Mouse (Mus musculus) adrenal gland, postnatal 25 days (tissue): ENCODE measurements around the gene Irx2. TPM values are rescaled to one million over a fixed set of nuclear protein-coding genes. Genes with fewer than 3 reads are reported as not detected.

ENCODE experiments used
- DNase-seq: peaks from one replicate; pipeline ENCODE4 v3.0.0; 2021; ENCODE audit warnings: mixed read lengths
- long read RNA-seq: library from polyadenylated mRNA; stranded (forward); transcript quantifications from one replicate; pipeline ENCODE4 v2.0.0, GENCODE M21; 2021
- total RNA-seq: library from RNA; stranded (reverse); gene quantifications from 2 replicates; pipeline ENCODE4 v1.2.3, GENCODE M21; 2021

Irx2 gene
- 0.15 TPM in 1 of 2 replicates, not detected in the other for total RNA-seq
- long read RNA-seq: 0 reads

DNA sequence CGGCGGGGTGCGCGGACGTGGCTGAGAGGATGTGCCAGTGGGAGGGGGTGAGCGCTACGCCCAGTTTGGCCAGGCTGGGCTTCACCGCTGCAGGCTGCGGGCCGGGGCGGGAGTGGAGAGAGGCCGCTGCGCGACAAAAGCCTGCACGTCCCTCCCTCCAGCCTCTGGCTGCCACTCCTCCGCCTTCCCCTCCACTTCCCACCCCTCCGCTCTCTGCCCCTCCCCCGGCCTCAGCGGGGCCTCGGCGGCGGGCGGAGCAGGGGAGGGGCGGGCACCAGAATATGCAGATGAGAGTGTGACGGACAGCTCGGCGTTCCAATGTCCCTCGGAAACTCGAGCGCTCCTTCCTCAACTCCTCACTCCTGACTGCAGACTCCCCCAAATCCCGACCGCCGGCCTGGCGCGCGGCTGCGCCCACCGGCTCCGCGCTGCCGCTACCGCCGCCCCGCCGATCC, at the start of gene Irx2:
Irx2 (plus strand) TSS at position 359 of the 455 bp plus-strand sequence.
- peak; percentile 74 for DNase-seq

DNA sequence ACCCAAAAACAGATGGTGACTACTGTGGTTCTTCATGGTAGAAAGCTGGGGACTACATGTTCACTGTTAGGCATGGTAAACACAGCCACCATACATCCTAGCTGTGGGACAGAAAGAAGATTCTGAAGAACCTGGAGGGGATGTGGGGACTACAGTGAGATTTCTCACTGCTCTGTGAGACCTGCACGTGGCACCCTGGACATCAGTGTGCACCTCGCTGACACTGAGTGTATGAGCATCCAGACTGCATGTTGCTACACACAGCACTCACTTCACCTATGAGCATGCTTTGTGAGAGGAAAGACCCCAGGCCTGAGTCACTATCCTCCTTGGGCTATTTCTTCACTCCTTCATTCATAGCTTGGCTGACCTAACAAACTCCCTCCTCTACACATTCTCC, 47.3 kb upstream of the Irx2 start:
- no peak for DNase-seq

DNA sequence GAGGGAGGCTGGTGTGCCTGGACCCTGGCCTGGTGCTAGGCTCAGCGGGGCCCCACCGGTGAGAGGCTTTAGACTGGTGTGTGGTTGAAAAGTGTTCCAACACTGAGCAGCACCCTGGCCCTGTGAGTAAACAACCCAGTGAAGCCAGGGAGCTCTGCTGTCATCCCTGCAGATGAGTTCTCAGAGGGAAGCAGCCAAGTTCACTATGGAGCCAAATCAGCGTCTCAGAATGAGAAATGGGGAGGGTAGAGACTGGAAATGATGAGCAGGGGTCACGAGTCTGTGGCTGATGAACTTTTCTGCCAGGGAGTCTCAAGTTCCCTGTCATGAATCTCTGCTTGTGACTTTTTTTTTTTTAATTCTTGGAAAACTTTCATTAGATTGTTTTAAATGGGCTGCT, 36.1 kb upstream of the Irx2 start:
- no peak for DNase-seq

DNA sequence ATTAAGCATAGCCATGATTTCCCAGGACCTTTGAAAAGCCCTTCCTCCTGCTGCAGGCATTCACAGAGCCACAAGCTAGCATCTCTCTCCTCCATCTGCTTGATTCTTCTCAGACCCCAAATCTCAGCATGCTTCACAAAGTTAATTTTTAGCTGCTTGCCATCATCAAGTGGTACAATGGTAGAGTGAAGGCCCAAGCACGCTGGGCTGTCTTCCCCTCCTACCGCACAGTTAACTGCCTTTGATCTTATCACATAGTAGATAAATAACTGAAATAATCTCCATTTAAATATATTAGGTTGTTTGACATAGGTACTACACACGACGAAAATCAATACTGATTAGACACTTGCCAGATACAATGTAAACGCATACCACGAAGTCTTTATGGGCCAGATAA, 35.3 kb upstream of the Irx2 start:
- DNase-seq: no peak

DNA sequence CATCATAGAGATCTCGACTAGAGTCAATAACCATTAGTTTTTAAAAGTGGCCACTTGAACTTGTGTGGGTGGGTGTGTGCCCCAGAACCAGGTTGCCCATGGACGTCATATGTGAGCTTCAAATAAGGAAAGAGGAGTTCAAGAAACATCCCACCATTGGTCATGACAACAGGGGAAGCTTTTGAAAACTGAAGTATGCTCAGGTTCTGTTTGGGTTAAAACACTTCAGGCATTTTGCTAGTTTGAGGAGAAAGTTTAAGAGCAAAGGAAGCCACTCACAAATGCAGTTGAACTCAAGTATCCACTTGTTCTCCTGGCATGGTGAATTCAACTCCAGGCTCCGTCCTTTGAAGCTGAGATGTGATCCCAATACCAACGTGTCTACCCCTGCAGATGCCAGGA, 34.9 kb upstream of the Irx2 start:
- DNase-seq: no peak

DNA sequence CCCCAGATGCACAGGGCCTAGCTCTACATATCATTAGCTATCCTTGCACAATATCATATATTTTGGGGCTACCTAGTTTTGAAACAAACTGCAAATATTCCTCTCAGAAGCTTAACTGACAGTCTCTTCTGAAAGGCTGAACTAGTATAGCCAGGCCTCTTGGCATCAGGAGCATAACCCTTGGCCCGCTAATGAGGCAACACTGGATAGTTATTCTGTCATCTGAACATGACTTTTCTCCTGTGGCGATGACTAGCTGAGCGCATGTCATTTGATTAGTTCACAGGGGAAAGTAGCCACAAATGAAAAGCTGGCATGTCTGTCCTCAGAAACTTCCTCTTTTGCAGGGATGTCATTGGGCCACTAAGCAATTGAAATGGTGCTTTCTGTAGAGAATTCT, 29.4 kb upstream of the Irx2 start:
- no peak for DNase-seq

DNA sequence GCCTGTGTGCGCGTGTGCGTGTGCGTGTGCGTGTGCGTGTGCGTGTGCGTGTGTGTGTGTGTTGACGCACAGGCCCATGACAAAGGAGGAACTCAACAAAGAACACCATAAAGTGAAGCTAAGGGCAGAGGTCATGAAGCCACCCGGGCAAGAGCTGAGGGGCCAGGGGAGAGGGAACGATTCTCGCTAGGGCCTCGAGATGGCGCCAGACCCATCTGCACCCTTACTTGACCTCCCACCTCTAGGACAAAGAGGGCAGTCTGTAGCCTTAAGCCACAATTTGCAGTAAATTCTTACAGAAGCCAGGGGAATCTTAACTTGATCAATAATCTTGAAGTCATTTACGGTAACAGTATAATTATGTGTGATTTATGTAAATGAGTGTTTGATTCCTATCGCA, 19.9 kb upstream of the Irx2 start:
- no peak for DNase-seq

DNA sequence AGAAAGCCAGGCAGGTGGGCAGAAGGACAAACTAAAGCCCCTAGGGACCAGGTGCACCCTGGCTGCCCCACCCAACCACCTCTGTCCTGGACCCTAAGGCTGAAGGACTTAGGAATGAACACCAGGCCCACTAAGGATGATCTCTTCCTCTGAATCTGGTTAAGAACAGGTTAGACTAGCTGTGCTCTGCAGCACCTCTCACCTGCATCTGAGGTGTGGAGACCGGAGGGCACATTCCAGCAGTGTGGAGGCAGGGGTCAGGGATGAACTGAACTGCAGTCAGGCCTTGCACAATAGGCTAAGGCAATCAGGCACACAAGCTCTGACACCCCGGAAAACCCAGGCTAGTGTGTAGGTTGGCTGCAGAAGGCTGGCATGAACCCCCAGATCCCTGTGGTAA, 18.3 kb upstream of the Irx2 start:
- DNase-seq: no peak

DNA sequence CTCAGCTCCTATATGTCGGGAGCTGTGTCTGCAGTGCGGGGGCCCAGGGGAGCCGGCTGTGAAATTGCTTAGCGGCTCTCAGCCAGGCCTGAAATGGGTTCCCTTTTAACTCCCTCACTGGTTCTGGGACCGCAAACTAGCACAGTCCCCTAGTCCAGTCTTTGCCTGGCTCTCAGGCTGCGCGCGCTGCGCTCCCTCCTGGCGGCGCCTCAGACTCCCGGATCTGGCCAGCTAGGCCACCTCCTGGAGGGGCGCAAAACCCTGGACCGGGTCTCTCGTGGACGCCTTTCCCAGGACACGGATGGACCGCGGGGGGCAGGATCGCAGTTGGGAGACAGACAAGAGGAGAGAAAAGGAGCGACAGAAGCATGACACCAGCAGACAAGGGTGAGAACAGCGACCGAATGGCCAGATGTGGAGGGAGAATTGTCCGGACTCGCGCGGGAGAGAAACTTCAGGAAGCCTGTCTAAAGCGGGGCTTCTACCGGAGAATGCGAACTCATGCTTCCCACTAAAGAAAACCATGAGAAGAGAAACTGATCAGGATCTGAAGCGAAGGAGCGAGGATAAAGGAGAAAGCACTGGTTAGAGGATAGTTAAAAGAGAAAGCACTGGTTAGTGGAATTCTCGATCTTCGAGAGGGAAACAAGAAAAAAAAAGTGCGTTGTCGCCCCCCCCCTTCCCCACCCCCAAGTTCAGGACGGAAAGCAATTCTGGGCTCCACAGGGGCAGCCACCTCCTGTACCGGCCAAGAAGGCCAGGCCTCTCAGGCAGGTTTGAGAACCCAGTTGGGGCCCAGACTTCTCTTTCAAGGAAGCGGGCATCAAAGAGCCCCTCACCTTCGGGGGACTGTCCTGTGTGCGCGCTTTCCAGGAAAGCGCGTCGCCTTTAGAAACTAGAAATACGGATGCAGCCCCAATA, 4.4 kb upstream of the Irx2 start:
- peak; percentile 11 for DNase-seq

DNA sequence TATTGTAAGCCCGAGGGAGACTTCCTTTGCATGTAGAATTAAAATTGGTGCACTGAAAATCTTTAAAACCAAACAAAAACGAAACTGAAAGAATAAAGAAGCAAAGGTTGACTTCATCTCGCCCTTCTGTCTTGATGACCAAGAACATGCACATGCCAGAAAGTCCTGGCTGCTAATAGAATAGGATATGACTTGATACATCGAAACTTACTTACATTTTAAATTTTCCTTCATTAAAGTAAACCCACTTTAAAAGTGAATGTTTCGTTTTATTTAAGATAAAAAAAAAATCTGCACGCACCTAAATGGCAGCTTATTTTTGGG, 3.8 kb upstream of the Irx2 start:
- no peak for DNase-seq

DNA sequence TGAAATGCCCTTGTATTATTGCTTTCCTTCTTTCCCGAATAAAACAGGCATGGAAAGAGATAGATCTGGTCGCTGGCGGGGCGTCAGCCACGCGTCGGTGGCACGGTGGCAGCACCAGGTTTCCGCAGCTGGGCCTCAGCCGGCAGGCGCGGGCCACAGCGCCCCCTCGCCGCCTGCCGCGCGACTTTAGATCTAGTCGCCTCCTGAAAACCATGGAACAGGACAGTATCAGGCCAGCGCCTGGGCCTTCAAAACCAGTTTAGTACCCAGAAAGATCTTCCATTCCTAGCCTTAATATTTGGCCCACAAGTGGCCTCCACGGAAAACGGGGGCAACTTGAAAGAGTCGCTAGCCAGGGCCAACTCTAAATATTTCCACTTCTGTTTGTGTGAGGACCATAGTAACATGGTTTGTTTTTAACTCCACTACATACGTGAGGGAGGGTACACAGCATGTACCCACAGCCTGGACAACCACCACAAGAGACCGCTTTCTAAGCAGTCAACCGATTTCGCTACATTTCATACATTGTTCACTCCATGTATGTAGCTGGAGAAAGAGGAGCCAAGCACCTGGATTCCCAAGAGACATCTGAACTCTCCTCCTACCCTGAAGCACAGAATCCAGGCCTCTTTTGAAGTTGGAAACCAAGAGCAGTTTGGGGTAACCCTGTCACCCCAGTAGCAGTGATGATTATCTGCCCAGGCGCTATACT, 3.2 kb upstream of the Irx2 start:
- peak; percentile 18 for DNase-seq

DNA sequence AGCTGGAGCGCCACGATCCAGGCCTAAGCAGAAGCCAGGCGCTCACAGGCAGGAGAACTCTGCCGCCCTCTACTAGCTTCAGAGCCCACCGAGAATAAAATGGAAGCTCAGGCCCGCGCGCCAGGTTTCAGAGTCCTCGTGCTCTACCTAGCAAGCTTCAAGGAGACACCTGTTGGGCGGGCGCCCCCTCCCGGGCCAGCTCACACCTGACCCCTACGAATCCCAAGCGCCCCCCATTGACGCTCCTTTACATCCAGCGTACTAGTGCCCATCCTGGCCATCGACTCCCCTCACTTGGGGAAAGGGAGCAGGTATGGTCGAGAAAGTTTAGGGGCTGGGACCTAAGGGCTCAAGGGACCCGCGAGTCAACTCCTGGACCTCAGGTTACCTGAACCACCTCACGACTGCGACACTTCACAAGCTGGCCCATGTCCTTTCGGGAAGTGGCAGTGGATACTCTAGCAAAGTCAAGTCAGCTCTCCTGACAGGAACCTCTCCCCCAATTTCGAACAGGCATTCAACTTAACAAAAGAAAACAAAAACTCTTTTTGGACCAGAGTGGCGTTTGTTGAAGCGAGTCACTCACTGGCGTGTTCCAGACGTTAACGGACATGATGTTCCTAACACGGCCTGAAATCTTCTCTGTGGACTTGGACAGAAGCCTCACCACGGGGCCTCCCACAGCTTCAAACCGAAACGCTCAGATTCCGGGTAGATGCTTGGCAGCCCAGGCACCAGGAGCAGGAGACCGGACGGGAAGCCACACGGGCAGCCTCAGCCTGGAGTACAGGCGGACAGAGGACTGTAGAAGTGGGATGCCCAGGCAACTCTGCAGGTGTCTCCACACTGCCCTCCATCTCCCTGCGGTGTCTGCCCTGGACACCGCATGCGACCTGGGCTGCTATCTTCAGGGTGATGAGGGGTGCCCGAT, 964 bp upstream of the Irx2 start:
- no peak for DNase-seq

DNA sequence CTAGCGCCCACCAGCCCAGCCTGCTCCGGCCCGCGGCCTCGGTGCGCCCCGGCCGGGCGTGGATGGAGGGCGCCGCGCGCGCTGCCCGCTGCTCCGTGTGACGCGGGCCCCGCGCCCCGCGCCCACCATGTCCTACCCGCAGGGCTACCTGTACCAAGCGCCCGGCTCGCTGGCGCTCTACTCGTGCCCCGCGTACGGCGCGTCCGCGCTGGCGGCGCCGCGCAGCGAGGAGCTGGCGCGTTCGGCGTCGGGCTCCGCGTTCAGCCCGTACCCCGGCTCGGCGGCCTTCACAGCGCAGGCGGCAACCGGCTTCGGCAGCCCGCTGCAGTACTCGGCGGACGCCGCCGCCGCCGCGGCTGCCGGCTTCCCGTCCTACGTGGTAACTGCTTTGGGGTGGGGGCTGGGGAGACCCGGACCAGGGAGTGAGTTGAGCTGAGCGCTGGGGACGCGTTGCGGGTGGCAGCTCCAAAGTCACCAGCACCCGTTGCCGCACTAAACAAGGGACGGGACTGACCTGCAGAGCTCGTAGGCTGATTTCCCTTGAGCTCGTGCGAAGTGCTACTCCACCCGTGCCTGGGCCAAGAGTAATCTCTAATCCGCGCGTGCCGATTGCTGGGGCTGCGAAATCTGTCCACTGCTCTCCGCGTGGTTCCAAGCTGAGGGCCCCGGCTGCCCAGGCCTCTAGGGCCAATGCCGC, 463 bp downstream of the Irx2 start:
- DNase-seq: no peak

DNA sequence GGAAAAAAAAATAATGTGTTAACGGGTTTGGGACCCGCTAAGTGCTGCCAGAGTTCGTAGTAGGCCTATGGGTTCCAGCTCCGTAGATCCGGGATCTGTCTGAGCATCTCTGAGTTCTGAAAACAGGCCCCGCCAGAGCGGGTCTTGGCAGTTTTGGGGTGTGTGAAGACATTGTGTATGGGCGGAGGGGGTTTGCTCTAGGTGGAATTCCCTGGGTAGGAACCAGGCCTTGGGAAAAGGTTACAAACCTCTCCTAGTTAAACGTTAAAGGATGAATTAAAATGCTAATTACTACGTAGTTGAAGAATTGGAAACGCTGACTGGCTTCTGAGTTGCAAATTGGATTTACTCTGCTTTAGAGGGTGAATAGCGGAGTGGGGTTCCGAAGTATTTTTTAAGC, 1.2 kb downstream of the Irx2 start:
- no peak for DNase-seq

DNA sequence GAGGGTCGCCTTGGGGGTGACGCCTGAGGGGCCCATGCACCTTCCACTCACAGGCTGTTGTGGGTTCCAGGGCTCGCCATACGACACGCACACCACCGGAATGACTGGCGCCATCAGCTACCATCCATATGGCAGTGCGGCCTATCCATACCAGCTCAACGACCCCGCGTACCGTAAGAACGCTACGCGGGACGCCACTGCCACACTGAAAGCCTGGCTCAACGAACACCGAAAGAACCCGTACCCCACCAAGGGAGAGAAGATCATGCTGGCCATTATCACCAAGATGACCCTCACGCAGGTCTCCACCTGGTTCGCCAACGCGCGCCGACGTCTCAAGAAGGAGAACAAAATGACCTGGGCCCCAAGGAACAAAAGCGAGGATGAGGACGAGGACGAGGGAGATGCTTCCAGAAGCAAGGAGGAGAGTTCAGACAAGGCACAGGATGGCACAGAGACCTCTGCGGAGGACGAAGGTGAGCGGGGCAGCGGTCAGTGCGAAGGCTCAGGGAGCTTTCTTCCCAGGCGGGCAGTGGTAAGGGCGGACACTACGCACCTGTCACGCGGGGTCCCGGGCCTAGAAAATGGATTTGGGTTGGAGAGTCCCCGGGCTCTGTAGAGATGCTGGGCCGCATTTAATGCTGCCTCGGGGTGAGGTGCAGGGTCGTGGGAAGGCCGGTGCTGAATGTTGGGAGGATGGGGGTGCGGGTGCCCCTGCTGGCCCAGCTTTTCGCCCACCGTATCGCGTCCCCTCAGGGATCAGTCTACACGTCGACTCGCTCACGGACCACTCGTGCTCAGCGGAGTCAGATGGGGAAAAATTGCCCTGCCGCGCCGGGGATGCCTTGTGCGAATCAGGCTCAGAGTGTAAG, 2.1 kb downstream of the Irx2 start:
- no peak for DNase-seq

DNA sequence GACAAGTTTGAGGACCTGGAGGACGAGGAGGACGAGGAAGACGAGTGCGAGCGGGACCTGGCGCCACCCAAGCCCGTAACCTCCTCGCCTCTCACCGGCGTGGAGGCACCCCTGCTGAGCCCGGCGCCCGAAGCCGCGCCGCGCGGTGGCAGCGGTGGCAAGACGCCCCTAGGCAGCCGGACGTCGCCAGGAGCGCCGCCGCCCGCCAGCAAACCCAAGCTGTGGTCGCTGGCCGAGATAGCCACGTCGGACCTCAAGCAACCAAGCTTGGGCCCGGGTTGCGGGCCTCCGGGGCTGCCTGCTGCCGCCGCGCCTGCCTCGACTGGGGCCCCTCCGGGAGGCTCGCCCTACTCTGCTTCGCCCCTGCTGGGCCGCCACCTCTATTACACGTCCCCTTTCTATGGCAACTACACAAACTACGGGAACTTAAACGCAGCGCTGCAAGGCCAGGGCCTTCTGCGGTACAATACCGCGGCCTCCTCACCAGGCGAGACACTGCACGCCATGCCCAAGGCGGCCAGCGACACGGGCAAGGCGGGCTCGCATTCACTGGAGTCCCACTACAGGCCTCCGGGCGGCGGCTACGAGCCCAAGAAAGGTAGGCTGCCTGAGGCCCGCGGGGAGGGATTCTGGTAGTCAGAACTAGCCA, 2.9 kb downstream of the Irx2 start:
- DNase-seq: no peak

DNA sequence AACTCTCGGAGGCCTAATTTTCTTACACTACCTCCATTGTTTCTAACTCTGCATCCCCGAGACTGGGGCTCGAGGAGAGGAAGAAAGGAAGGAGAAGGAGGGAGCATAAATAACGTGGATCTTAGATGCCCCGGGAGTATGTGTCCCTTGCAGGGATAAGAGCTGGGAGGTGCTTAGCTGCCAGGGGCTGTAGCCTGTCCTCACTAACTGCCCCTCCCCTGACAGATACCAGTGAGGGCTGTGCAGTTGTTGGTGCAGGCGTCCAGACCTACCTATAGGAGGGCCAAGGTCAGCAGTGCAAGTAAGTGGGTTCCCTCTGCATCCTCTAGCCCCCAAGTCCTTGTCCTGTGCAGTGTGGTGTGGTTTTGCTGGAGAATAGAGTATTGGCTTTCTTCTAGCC, 3.7 kb downstream of the Irx2 start:
- no peak for DNase-seq

DNA sequence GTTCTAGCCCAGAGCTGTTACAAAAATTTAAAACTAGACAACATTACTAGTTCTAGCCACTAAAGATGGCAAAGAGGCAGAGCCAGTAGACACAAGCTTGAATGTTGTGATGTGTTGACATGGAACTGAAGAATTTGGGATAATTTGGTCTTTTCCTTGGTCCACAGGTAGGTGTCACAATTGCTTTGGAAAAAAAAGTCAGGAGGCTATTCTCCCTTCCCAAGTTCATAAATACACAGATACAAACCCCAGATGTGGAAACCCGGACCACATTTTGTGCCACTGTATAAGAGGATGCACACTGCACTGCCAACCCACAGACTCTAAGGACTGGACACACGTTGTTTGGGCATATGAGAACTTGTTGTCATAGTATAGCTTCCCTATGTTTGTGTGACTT, 4.5 kb downstream of the Irx2 start:
- DNase-seq: no peak

DNA sequence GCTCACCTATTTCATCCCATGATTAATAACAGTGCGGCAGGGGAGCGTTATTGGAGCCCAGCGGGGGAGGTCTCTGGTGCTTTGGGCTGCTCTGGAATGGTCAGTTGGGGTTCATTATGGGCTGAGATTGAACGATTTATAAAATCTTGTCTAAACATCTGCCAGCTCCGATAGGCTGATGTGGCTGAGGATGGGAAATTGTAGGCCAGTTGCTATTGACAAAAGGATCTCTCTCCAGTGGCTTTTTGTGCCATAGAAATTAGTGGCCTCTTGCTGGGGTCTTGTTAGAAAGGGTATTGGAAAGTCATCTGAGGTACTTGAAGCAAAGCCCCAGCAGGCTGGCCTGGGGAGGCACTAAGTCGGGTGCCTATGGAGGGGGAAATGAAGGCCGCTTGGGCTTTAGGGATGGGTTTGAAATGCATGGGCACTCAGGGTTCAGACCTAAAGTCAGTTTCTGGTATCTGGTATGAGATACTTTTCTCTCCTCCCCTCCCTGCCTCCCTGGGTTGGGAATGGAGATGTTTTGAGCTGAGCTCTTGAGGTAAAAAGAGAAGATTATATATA, 6.2 kb downstream of the Irx2 start:
- no peak for DNase-seq

DNA sequence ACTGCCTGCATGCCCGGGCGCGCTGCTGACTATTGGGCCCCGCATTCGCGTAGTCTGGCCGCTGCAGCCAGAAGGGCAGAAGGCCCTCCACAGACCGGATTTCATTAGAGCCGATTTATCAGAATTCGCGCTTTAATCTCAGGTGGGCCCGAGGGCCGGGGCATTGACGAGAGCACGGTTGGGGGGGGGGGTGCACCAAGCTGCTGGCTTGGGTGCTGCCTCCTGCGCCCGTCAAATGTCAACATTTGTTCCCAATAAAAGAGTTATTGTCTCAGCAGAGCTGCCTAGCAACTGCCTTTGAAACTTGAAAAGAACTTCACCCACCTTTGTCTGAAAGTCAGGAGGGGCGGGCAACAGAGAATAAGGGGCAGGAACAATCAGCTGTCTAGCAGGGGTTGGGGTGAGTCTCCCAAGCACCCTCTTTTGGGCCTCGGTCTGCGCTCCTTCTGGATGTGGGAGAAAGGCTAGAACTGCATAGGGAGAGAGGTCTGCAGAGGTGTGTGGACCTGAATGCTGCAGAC, 7.8 kb downstream of the Irx2 start:
- no peak for DNase-seq
